24 mouse cellular contexts compared by ENCODE assay signal in the genomic region with DNA sequence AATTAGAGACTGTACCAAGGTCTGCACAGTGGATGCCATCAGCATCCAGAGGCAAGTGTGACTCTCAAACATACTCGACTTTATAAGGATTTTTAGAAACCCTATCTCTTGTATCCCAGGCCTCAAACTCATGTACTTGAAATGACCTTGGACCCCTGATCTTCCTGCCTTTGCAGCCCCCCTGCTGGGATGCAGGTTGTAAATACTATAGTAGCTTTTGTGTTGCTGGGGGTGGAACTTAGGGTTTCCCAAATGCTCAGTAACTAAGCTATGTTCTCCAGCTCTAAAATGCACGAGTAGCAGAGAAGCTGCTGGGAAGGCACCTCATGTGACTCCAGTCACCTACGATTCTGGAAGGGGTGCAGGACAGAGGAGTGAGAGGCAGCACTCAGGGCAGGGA. TPM values are rescaled to one million over a fixed set of nuclear protein-coding genes. Genes with fewer than 3 reads are reported as not detected.
DNase-seq lines count a peak whose midpoint lies in the region; TF ChIP-seq lines count a peak whose summit lies in the region.
"Had no signal": no experiment of that assay in that cellular context is flagged by ENCODE, and none has a peak within 500 bp of the region (broad histone marks: within the 10 kb centered on the region; RNA-seq: fewer than 3 reads in every experiment).

No protein-coding gene starts in this region.

- no peak for TF ChIP-seq CTCF in layer of hippocampus, adult 2 months (conservative IDR thresholded peaks at IDR 0.05)

- H3K4me3 ChIP-seq in layer of hippocampus, adult 2 months: no peak overlapping the region
- H3K4me3 ChIP-seq: embryonic facial prominence, embryonic 12.5 days; embryonic facial prominence, embryonic 15.5 days; gastrocnemius, adult 2 months; hindbrain, embryonic 10.5 days; hindbrain, embryonic 13.5 days; intestine, embryonic 15.5 days had no signal

- peak overlapping the region; percentile 19; the same call in 1 of the 2 replicates for H3K27ac ChIP-seq in layer of hippocampus, adult 2 months
- H3K27ac ChIP-seq: embryonic facial prominence, embryonic 12.5 days; embryonic facial prominence, embryonic 15.5 days; gastrocnemius, adult 2 months; hindbrain, embryonic 10.5 days; hindbrain, embryonic 13.5 days; intestine, embryonic 15.5 days had no signal

- no peak for DNase-seq in layer of hippocampus, adult 2 months (ENCODE audit: low spot score in 2 of 2)
- no peak for DNase-seq in layer of hippocampus, adult 9-11 months
- DNase-seq in ES-CJ7 (ENCODE audit: low read depth, low spot score) (peak; percentile 88), WW6 (ENCODE audit: low read depth, low spot score) (peak; percentile 43)
- no peak for DNase-seq in urinary bladder, postnatal 10 days (ENCODE audit: low spot score)
- no peak for DNase-seq in kidney, adult 8-10 months
- DNase-seq: adrenal gland, postnatal 10 days; adrenal gland, postnatal 36 days; cerebellum, adult 18-20 months; cerebellum, adult 9-10 months; cerebellum, postnatal 14 days; forebrain, postnatal 0 days; gastrocnemius, adult 2 months; gastrocnemius, postnatal 14 days; heart, adult 11 months; heart, postnatal 36 days had no signal

RNA-seq across cellular contexts. Expression of gene Prph2, which starts 16.7 kb away (rescaled TPM):
- not detected for total RNA-seq in layer of hippocampus, adult 2 months (2021)
- total RNA-seq: adrenal gland, adult 18-20 months; adrenal gland, postnatal 10 days; adrenal gland, postnatal 36 days; gastrocnemius, adult 2 months; gastrocnemius, postnatal 14 days; gastrocnemius, postnatal 4 days; heart, adult 8-10 months; heart, postnatal 36 days had no signal

RNA-seq across cellular contexts. Expression of gene Tbcc, which starts 36.5 kb away (rescaled TPM):
- 10 to 100 TPM; 27.3 to 36.3 TPM for total RNA-seq in layer of hippocampus, adult 2 months (2021)

Comparison
In these comparisons a context has a peak if more than half of its experiments do, and no peak if none do; other contexts are left out.
1. DNase-seq: peak in ES-CJ7 (single experiment) and WW6 (single experiment); none in layer of hippocampus, adult 2 months (0 of 2), layer of hippocampus, adult 9-11 months (single experiment), urinary bladder, postnatal 10 days (single experiment) and kidney, adult 8-10 months (0 of 2).